Mouse (Mus musculus): Measurements from ENCODE around the gene Ehmt1.

- no peak for TF ChIP-seq CTCF (IDR thresholded peaks at IDR 0.05; ENCODE audit: low read depth, low read length)
- TF ChIP-seq POLR2A (IDR thresholded peaks at IDR 0.05; ENCODE audit: borderline replicate concordance, low read depth, low read length) = no peak
Measured at GRCm38 (mm10) chr2:24912189-24912588, 7.2 kb downstream of the Ehmt1 start.
